ENCODE assay signal across 24 mouse cellular contexts in genomic region chr16:91334190-91334893, GRCm38 (mm10). TPM values are rescaled to one million over a fixed set of nuclear protein-coding genes. Genes with fewer than 3 reads are reported as not detected.
DNase-seq lines count a peak whose midpoint lies in the region; ATAC-seq and TF ChIP-seq lines count a peak whose summit lies in the region.
"Had no signal": no experiment of that assay in that cellular context is flagged by ENCODE, and none has a peak within 500 bp of the region (broad histone marks: within the 10 kb centered on the region; RNA-seq: fewer than 3 reads in every experiment).

No protein-coding gene starts in this region.

- no peak overlapping the region for H3K9ac ChIP-seq in midbrain, postnatal 0 days (replicated peaks; ENCODE audit: low read length, poor library complexity, severe bottlenecking)
- no peak overlapping the region for H3K9ac ChIP-seq in midbrain, embryonic 16.5 days (ENCODE audit: low read depth, low read length)
- no peak overlapping the region for H3K9ac ChIP-seq in hindbrain, embryonic 13.5 days
- H3K9ac ChIP-seq: heart, embryonic 12.5 days; liver, embryonic 15.5 days had no signal

- H3K27me3 ChIP-seq in midbrain, postnatal 0 days (ENCODE audit: insufficient read depth, low read length) = no peaks in the 10 kb centered on the region
- no peaks in the 10 kb centered on the region; the same call in 1 of the 2 replicates for H3K27me3 ChIP-seq in midbrain, embryonic 16.5 days (ENCODE audit: control insufficient read depth, insufficient read depth, low read depth, low read length)
- peaks cover 67% of the 10 kb centered on the region for H3K27me3 ChIP-seq in hindbrain, embryonic 13.5 days
- H3K27me3 ChIP-seq in cerebellum, adult 2 months (ENCODE audit: control insufficient read depth, insufficient read depth, low read length) = no peaks in the 10 kb centered on the region

- H3K36me3 ChIP-seq in midbrain, postnatal 0 days (ENCODE audit: insufficient read depth, low read length) = no peaks in the 10 kb centered on the region
- H3K36me3 ChIP-seq in midbrain, embryonic 16.5 days (ENCODE audit: control insufficient read depth, insufficient read depth, low read length) = no peaks in the 10 kb centered on the region
- H3K36me3 ChIP-seq in hindbrain, embryonic 13.5 days = no peaks in the 10 kb centered on the region
- H3K36me3 ChIP-seq: heart, embryonic 12.5 days; liver, embryonic 15.5 days had no signal

- 12% methylated on average over 10 of the region's 10 CpGs for WGBS in midbrain, postnatal 0 days
- 8% methylated on average over 10 of the region's 10 CpGs for WGBS in midbrain, embryonic 16.5 days
- 5% methylated on average over 10 of the region's 10 CpGs for WGBS in hindbrain, embryonic 13.5 days
- WGBS in cerebellum, adult 2 months = 19% methylated on average over 10 of the region's 10 CpGs

- no peak overlapping the region for H3K27ac ChIP-seq in midbrain, postnatal 0 days (ENCODE audit: low read depth, low read length)
- no peak overlapping the region for H3K27ac ChIP-seq in midbrain, embryonic 16.5 days (ENCODE audit: low read length)
- H3K27ac ChIP-seq in hindbrain, embryonic 13.5 days = no peak overlapping the region
- no peak overlapping the region for H3K27ac ChIP-seq in cerebellum, adult 2 months (ENCODE audit: insufficient read depth, low read length)
- H3K27ac ChIP-seq: liver, embryonic 15.5 days had no signal

- no peak for ATAC-seq in midbrain, postnatal 0 days (ENCODE audit: low FRiP score)
- no peak for ATAC-seq in midbrain, embryonic 16.5 days
- peak; percentile 52; the same call in 1 of the 2 replicates for ATAC-seq in hindbrain, embryonic 13.5 days (ENCODE audit: low FRiP score)
- ATAC-seq: CD4-positive, CD25-positive, alpha-beta regulatory T cell, adult 4 months; Patski had no signal

- no peak overlapping the region for H3K4me3 ChIP-seq in midbrain, postnatal 0 days (ENCODE audit: low read depth, low read length)
- H3K4me3 ChIP-seq in midbrain, embryonic 16.5 days (ENCODE audit: low read depth, low read length) = no peak overlapping the region
- no peak overlapping the region for H3K4me3 ChIP-seq in hindbrain, embryonic 13.5 days
- no peak overlapping the region for H3K4me3 ChIP-seq in cerebellum, adult 2 months (replicated peaks; ENCODE audit: insufficient read depth, low read depth, low read length)
- H3K4me3 ChIP-seq: erythroblast, embryonic 14.5 days; heart, embryonic 12.5 days; liver, embryonic 15.5 days had no signal

- TF ChIP-seq CTCF in midbrain, postnatal 0 days (IDR thresholded peaks at IDR 0.05) = no peak
- no peak for TF ChIP-seq CTCF in cerebellum, adult 2 months (IDR thresholded peaks at IDR 0.05; ENCODE audit: borderline replicate concordance, insufficient read depth, low read depth, low read length)

- TF ChIP-seq POLR2A in cerebellum, adult 2 months (IDR thresholded peaks at IDR 0.05; ENCODE audit: borderline replicate concordance, insufficient read depth, low read length) = no peak

- no peaks in the 10 kb centered on the region for H3K9me3 ChIP-seq in midbrain, postnatal 0 days (ENCODE audit: low read length)
- no peaks in the 10 kb centered on the region for H3K9me3 ChIP-seq in midbrain, embryonic 16.5 days (replicated peaks; ENCODE audit: control insufficient read depth, low read length, poor library complexity, severe bottlenecking)
- no peaks in the 10 kb centered on the region for H3K9me3 ChIP-seq in hindbrain, embryonic 13.5 days
- H3K9me3 ChIP-seq: heart, embryonic 12.5 days; liver, embryonic 15.5 days had no signal

- H3K4me1 ChIP-seq in midbrain, postnatal 0 days (ENCODE audit: insufficient read depth, low read length) = no peaks in the 10 kb centered on the region
- peaks cover 2% of the 10 kb centered on the region; the same call in 1 of the 2 replicates for H3K4me1 ChIP-seq in midbrain, embryonic 16.5 days (ENCODE audit: control insufficient read depth, insufficient read depth, low read length)
- peaks cover 16% of the 10 kb centered on the region for H3K4me1 ChIP-seq in hindbrain, embryonic 13.5 days (replicated peaks)
- peaks cover under 1% of the 10 kb centered on the region; the same call in 1 of the 2 replicates for H3K4me1 ChIP-seq in cerebellum, adult 2 months (ENCODE audit: control insufficient read depth, insufficient read depth, low read length)
- H3K4me1 ChIP-seq: heart, embryonic 12.5 days had no signal

- DNase-seq in midbrain, postnatal 0 days (ENCODE audit: low spot score) = peak; percentile 38
- peak; percentile 75 for DNase-seq in embryo, embryonic 10 days (ENCODE audit: low spot score)
- DNase-seq in retina, embryonic 14.5 days (ENCODE audit: low spot score) = peak; percentile 59
- no peak for DNase-seq in cerebellum, adult 2 months
- DNase-seq in gastrocnemius, adult 8-10 months (ENCODE audit: low spot score in 2 of 2) = no peak
- no peak for DNase-seq in frontal cortex, postnatal 10 days (ENCODE audit: low spot score in 2 of 2)
- DNase-seq: adrenal gland, adult 2 months; cerebellum, adult 18-20 months; kidney, adult 2 months; lung, postnatal 14 days; right cerebral cortex, postnatal 25 days; thymus, postnatal 4 days had no signal

- H3K4me2 ChIP-seq in midbrain, postnatal 0 days (ENCODE audit: low read depth, low read length, poor library complexity, severe bottlenecking) = no peak overlapping the region
- H3K4me2 ChIP-seq in midbrain, embryonic 16.5 days (ENCODE audit: low read length) = no peak overlapping the region
- no peak overlapping the region for H3K4me2 ChIP-seq in hindbrain, embryonic 13.5 days
- H3K4me2 ChIP-seq: heart, embryonic 12.5 days; liver, embryonic 15.5 days had no signal

RNA-seq across cellular contexts. Expression of gene Ifnar2, which starts 38.2 kb away (rescaled TPM):
- 32.2 and 33.5 TPM in 2 replicates for total RNA-seq in midbrain, postnatal 0 days (2014; rRNA removed)
- polyA plus RNA-seq in midbrain, postnatal 0 days (2015; fragmentation: Nextera tagmentation; extraction: Ambion mirVana) = 40.1 and 47.5 TPM in 2 replicates
- polyA plus RNA-seq in midbrain, embryonic 16.5 days (2015; fragmentation: Nextera tagmentation; extraction: Ambion mirVana) = 35.4 and 38.7 TPM in 2 replicates
- 33.2 and 36.3 TPM in 2 replicates for polyA plus RNA-seq in hindbrain, embryonic 13.5 days (2015; fragmentation: Nextera tagmentation; extraction: Ambion mirVana)
- polyA plus RNA-seq in cerebellum, adult 2 months (2012; rRNA removed) = 33.9 and 35.5 TPM in 2 replicates
- 1 to 10 TPM; 2.6 to 5.1 (median 4.2) TPM for total RNA-seq in gastrocnemius, adult 8-10 months (2022)

RNA-seq across cellular contexts. Expression of gene Gm21970, which starts 57.2 kb away (rescaled TPM):
- not detected in 2 replicates for total RNA-seq in midbrain, postnatal 0 days (2014; rRNA removed)
- not detected in 2 replicates for polyA plus RNA-seq in midbrain, postnatal 0 days (2015; fragmentation: Nextera tagmentation; extraction: Ambion mirVana)
- not detected in 2 replicates for polyA plus RNA-seq in midbrain, embryonic 16.5 days (2015; fragmentation: Nextera tagmentation; extraction: Ambion mirVana)
- not detected in 2 replicates for polyA plus RNA-seq in hindbrain, embryonic 13.5 days (2015; fragmentation: Nextera tagmentation; extraction: Ambion mirVana)
- not detected in 2 replicates for polyA plus RNA-seq in cerebellum, adult 2 months (2012; rRNA removed)
- total RNA-seq in gastrocnemius, adult 8-10 months (2022) = 1 to 10 TPM in 1 of 4 experiments, not detected in 3; 1.3 TPM
- total RNA-seq: common myeloid progenitor, adult 5-6 weeks; hematopoietic stem cell, adult 5-6 weeks had no signal
- polyA plus RNA-seq: adrenal gland, adult 2 months; CD4-positive, CD25-positive, alpha-beta regulatory T cell, adult 4 months; erythroblast, embryonic 14.5 days; gonadal fat pad, adult 2 months; heart, embryonic 12.5 days; kidney, adult 2 months; large intestine, adult 2 months; limb, embryonic 11.5 days had no signal

Comparison
In these comparisons a context has a peak if more than half of its experiments do, and no peak if none do; other contexts are left out.
1. DNase-seq: peak in midbrain, postnatal 0 days (single experiment), embryo, embryonic 10 days (single experiment) and retina, embryonic 14.5 days (single experiment); none in cerebellum, adult 2 months (0 of 2), gastrocnemius, adult 8-10 months (0 of 2) and frontal cortex, postnatal 10 days (0 of 2).